Mouse (Mus musculus): Measurements from ENCODE around the gene Rdh16.
"Not testable (repeated sequence)": the region's sequence is repeated elsewhere in the genome, so short reads cannot be mapped to it uniquely, and the experiment has no call there.

GRCm38 (mm10) chr10:127821806-127822205 is 20.9 kb downstream of the Rdh16 start:
- not testable (repeated sequence) for TF ChIP-seq CTCF (IDR thresholded peaks at IDR 0.05; ENCODE audit: low read depth); EP300 (optimal IDR thresholded peaks at IDR 0.05)
